Mouse (Mus musculus) cerebellum, postnatal 10 days (tissue): ENCODE data around the gene Usp39.

Experiments
- DNase-seq, 2 experiments: peaks; one replicate each; pipeline ENCODE4 v3.0.0; 2021; ENCODE audit warnings: mixed read lengths in 2 of 2

The Usp39 gene

GRCm38 (mm10) chr6:72345074-72345567, at the start of gene Usp39:
Gene Usp39 (minus strand): TSS chr6:72345184.
- peak; percentile 95 to 96 for DNase-seq

- no peak for DNase-seq
These were observed 47.4 kb upstream of the Usp39 start for GRCm38 (mm10) chr6:72392341-72392740.

DNA sequence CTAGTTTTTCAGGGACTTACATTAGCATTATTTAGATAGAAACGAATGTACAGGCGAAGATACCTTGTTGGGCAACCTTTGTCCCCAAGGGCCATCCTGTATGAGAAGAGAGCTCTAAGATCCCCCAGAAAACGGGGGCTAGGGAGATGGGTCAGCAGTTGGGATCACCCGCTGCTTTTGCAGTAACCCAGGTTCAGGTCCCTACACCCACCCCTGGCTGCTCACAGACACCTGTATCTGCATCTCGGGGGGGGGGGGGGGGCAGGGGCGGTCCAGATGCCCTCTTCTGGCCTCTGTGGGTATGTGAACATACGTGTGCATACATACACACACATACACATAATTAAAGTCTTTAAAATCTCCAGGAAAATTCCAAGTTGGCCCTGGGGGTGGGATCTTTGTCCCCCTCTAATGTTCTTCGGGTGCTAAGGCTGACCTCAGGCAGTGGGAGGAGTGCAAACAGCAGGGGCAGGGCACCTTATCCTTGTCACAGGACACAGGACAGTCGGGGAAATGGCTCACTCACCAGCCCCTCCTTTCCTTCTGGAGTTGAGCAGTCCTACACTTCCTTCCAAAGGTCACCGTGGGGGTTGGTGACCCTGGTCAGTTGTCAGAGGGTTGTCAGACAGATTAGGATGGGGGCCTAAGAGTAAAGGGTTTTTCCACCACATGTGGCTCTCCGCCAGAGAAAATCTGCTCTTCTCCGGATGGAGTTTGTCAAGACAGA, 46.0 kb upstream of the Usp39 start:
- peak in 1 of 2 experiments; percentile 20 for DNase-seq

DNA sequence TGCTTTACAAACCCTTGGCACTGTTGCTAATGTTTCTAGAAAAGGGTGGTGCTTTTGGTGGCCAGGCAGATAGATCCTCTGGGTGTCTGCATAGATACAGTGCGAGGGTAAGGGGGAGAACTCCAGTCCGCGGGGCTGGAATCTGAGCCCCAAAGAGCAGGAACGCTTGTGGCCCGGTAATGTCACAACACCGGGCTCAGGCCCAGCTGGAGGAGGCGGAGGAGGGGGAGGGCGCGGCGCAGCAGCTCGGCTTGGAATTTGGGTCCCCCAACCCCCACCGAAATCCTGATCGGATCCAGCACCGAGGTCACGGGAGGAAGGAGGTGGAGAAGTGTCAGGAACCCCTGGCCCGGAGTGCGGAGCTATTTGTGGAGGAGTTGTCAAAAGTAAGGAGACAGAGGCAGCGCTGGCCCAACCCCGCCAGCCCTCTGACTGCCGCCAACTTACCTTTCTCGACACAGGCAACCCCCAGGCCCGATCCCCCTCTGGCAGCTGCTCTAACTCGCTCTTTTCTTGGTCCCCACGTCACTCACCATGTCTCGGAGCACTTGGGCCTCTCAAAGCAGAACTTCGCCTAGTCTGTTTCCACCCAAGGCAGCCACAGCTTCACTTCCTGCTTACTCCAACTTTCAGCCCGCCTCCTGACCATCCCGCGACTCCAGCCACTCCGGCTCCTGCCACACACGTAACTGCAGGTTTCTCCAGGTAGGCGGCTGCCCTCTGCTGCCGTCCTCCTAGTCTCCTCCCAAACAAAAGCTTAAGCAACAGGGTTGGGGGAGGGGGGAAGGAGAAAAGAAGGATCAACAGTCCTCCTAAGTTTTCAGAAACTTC, 45.2 kb upstream of the Usp39 start, which contains the start of gene Vamp8:
Gene Vamp8 (minus strand): TSS at position 763 of the 831 bp plus-strand sequence.
- DNase-seq = peak; percentile 61 to 66

GRCm38 (mm10) chr6:72389471-72389940, 44.5 kb upstream of the Usp39 start:
- DNase-seq = no peak

GRCm38 (mm10) chr6:72388791-72389329, 43.9 kb upstream of the Usp39 start:
- no peak for DNase-seq

DNA sequence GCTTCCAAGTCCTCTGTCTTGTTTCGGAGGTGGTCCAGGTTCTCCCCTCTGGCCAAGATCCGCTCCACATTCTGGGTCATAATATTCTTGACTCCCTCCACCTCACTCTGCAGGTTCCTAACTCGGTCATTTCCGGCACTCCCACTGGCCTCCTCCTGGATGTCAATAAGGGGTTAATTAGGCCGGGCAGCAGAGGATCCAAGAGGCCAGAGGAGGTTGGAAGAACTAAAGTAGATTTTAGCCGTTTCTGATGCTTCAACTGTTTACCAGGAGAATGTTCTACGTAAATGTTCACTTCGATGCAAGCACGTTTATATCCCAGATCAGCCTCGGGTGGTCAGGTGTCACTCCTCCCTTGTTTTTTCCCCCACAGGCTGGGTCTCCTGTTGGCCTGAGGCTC, 43.3 kb upstream of the Usp39 start:
- no peak for DNase-seq

DNA sequence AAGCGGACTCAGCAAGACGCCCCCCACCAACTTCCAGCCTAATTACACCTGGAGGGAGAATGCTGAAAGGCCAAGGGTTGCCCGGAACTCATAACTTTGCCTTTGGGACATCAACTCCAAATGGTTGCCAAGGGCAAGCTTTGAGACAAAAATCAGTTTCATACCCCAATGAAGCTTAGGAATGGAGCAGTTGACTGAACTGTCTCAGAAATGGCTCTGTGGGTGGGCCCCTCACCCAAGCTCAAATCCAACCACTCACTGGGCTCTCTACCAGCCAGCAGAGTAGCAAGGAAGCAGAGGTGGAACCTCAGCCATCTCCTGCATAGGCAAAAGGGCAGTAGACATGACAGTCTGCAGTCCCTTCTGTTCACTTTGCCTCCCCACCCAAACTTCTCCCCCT, 42.8 kb upstream of the Usp39 start:
- no peak for DNase-seq

DNA sequence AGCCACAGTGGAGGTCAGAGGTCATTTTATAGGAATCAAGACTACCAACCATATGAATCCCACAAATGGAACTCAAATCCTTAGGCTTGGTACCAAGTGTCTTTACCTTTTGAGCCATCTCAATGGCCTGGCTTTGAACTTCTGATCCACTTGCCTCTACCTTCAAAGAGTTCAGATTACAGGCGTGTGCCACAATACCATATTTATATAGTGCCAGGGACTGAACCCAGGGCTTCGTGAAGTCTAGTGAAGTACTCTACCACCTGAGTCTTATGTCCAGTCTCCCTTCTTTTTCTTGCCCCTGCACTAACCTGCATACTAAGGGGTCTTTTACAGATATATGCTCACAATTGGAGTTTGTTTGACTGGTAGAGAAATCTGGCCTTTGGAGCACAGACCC, 41.6 kb upstream of the Usp39 start:
- DNase-seq = no peak

GRCm38 (mm10) chr6:72385258-72385657, 40.3 kb upstream of the Usp39 start:
- no peak for DNase-seq

- DNase-seq = no peak
These were observed 39.0 kb upstream of the Usp39 start for GRCm38 (mm10) chr6:72383952-72384351.

- no peak for DNase-seq
These were observed 38.3 kb upstream of the Usp39 start for GRCm38 (mm10) chr6:72383142-72383820.

- DNase-seq = no peak
These were observed 37.5 kb upstream of the Usp39 start for GRCm38 (mm10) chr6:72382494-72382893.

DNA sequence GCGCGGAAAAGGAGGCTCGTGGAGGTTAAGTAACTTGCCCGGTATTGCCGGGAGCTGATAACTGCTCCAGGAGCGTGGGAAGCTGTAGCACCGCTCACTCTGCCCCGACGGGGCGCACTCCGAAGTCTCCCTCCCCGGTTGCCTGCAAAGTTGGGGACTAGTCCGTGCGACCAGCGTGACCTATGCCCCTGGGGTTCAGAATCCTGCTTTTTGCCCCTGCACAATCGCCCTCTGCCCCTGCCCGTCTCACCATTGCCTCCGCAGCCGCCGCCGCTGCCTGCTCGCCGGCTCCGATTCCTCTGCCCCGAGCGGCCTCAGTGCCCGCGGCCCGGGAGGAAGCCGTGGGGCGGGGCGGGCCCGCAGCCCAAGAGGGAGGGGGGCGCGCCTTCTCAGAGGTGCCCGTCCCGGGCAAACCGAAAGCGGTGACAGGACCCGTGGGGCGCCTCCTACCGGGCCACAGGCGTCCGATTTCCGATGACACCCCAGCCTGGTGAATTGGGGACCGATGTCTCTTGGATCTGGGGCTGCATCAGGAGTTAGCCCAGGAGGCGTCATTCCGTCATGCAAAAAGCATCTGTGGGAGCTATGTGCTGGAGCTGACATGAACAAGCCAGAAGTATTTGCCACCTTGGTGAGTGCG, 35.3 kb upstream of the Usp39 start, which contains the start of gene Vamp5:
Gene Vamp5 (minus strand): TSS at position 338 of the 640 bp plus-strand sequence.
- peak; percentile 40 to 55 for DNase-seq

DNA sequence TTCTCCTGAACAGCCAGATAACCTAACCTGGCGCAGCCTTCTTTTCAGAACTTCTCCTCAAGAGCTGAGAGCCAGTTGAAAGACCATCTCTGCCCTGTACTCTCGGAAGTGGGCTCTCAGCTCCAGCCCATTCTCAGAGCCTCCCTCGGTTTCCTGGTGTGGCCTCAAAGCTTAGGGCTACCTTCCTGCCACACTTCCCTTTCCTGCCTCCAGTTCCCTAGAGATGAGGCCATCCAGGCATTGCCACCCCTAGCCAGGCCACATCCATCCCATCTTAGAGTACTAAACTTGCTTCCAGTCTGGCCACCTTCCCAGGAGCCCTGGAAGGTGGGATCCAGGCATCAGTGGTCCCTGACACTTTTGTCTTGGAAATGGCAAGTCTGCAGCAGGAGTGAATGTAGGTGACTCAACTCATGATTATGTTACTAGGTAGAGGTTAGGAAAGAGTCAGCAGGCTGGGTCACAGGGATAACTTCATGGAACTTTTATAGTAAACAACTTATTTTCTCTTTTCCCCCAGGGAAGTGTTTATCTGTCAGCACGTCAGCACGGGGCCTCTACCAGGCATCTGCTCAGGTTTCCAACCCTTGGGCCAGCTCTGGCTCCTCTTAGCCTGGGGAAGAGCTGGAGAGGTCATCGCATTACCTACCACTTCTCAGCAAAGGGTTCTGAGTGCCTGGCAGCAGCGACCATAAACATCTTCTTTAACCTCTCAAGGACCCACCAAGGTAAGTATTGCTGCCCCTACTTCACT, 34.6 kb upstream of the Usp39 start:
- DNase-seq = no peak

GRCm38 (mm10) chr6:72378510-72379234, 33.7 kb upstream of the Usp39 start:
- no peak for DNase-seq

DNA sequence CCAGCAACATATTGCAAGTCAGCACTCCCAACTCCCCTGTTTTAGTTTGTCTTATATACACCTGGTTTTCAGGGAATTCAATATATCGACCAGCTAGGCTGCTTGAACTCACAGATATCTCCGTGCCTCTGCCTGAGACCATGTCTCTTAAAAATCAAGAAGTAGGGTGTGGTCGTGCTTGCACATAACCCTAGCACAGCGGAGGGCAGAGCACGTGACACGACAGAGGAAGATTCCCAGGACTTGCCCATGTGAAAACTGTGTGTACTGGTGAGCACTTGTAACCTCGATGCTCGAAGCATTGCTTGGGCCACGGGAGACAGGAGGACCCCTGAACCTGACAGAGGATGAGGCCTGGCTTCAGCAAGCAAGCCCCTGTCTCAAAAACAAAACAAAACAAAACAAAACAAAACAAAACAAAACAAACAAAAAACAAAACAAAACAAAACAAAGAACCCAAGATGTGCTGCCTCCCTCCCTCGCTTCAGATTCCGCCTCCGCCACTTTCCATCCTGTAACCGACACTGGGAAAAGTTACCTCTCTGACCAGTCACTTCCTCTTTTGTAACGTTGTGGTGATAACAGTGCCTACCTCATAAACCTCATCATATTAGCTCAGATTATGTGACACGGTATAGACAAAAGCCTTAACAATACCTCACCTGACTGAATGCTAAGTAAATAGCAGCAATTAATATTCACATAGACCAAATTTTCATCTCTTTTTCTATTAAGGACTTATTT, 30.0 kb upstream of the Usp39 start:
- DNase-seq = no peak

DNA sequence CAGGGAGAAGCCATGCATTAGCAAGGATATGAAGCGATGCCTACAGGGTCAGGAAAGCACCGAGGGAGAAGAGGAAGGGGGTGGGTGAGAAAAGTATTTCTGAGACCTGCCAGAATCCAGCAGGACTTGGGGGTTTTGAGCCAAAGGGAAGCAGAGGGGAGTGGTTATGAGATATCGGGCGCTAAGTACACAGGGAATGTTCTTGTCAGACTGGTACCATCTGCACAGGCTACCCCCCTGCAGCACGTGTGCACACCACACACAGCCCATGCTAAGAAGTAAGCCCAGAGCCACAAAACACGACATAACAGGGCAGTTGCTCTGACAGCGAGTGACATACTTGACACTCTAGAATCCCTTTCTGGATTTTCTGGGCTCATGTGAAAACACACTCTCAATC, 29.2 kb upstream of the Usp39 start:
- no peak for DNase-seq

GRCm38 (mm10) chr6:72373184-72373583, 28.2 kb upstream of the Usp39 start:
- no peak for DNase-seq

DNA sequence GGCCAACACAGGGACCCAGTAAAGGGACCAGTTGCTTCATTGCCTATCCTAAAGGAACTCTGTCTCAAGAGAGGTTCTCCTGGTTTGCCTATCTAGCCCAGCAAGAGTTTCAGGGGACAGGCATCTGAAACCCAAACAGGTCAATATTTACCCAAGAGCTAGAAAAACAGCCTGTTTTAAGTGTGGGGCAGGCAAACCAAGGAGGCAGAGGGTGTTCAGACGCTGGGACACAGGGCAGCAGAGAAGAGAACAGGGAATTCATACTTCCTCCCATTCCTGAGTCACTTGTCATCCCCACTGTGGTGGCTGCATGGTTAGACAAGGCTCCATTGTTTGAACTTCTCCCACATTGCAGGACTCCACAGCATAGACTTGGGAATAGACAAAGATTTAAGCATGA, 26.6 kb upstream of the Usp39 start:
- DNase-seq = no peak
